In the genomic region with DNA sequence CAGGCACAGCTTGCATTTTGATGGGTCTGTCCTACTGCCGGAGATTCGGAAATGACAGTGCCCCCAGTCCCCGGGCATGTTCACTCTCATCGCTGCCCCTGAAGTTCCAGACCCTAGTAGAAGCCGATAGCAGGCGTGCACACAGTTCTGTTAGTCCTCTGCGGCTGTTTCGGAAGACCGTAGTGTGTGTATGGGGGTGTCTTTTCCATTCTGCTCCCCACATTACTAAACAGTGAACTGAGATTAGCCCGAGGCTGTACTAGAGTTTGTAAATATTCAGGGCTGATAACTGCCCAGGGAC, we compare ENCODE assay signal across 8 mouse cellular contexts. TPM values are rescaled to one million over a fixed set of nuclear protein-coding genes. Genes with fewer than 3 reads are reported as not detected.
DNase-seq lines count a peak whose midpoint lies in the region; ATAC-seq and TF ChIP-seq lines count a peak whose summit lies in the region.

No protein-coding gene starts in this region.

- ATAC-seq in liver, embryonic 11.5 days (replicated peaks; ENCODE audit: low FRiP score) = peak; percentile 33
- ATAC-seq in CD4-positive, CD25-positive, alpha-beta regulatory T cell, adult 4 months = no peak

- DNase-seq in cerebellum, adult 2 months = no peak
- DNase-seq in cerebellum, adult 9-11 months = no peak
- DNase-seq in testis, postnatal 10 days (ENCODE audit: low spot score) = no peak
- DNase-seq in liver, embryonic 11.5 days (ENCODE audit: low spot score) = no peak
- DNase-seq in left cerebral cortex, adult 18-20 months (ENCODE audit: low spot score in 2 of 2) = no peak
- no peak for DNase-seq in left cerebral cortex, postnatal 36 days (ENCODE audit: low spot score in 2 of 2)

- intact Hi-C loops in left cerebral cortex, postnatal 36 days (cut with DNase I) = loop anchor here (5.0 kb wide), 1 partner anchor 73 kb away; the partner anchor contains the start of genes Taf5l and Urb2

- peak overlapping the region; percentile 74 for H3K4me2 ChIP-seq in liver, embryonic 11.5 days

- H3K27me3 ChIP-seq in cerebellum, adult 2 months (ENCODE audit: control insufficient read depth, insufficient read depth, low read length) = no peaks in the 10 kb centered on the region
- H3K27me3 ChIP-seq in testis, adult 2 months (ENCODE audit: control insufficient read depth, insufficient read depth, low read length) = no peaks in the 10 kb centered on the region
- H3K27me3 ChIP-seq in liver, embryonic 11.5 days (replicated peaks; ENCODE audit: control insufficient read depth, insufficient read depth, low read length) = no peaks in the 10 kb centered on the region

- peak overlapping the region; percentile 75 for H3K9ac ChIP-seq in liver, embryonic 11.5 days (ENCODE audit: low read depth, low read length)

- peaks cover 3% of the 10 kb centered on the region; the same call in 1 of the 2 replicates for H3K4me1 ChIP-seq in cerebellum, adult 2 months (ENCODE audit: control insufficient read depth, insufficient read depth, low read length)
- H3K4me1 ChIP-seq in testis, adult 2 months (ENCODE audit: control insufficient read depth, insufficient read depth, low read length) = peaks cover 3% of the 10 kb centered on the region; the same call in 1 of the 2 replicates
- peaks cover 8% of the 10 kb centered on the region for H3K4me1 ChIP-seq in liver, embryonic 11.5 days (replicated peaks; ENCODE audit: control insufficient read depth, insufficient read depth, low read length)

- TF ChIP-seq CTCF in cerebellum, adult 2 months (IDR thresholded peaks at IDR 0.05; ENCODE audit: borderline replicate concordance, insufficient read depth, low read depth, low read length) = no peak
- TF ChIP-seq CTCF in testis, adult 2 months (IDR thresholded peaks at IDR 0.05; ENCODE audit: control insufficient read depth, insufficient read depth, insufficient replicate concordance, low read depth, low read length) = no peak

- no peaks in the 10 kb centered on the region for H3K9me3 ChIP-seq in liver, embryonic 11.5 days (ENCODE audit: control insufficient read depth, low read length)

- 3% methylated on average over 10 of the region's 10 CpGs for whole genome bisulfite sequencing in cerebellum, adult 2 months
- WGBS in liver, embryonic 11.5 days = 1% methylated on average over 10 of the region's 10 CpGs

- TF ChIP-seq POLR2A in cerebellum, adult 2 months (IDR thresholded peaks at IDR 0.05; ENCODE audit: borderline replicate concordance, insufficient read depth, low read length) = no peak
- no peak for TF ChIP-seq POLR2A in testis, adult 2 months (IDR thresholded peaks at IDR 0.05; ENCODE audit: control insufficient read depth, low read depth, low read length)

- H3K4me3 ChIP-seq in cerebellum, adult 2 months (replicated peaks; ENCODE audit: insufficient read depth, low read depth, low read length) = peak overlapping the region; percentile 80
- H3K4me3 ChIP-seq in testis, adult 2 months (ENCODE audit: control insufficient read depth, low read depth, low read length) = peak overlapping the region; percentile 92
- H3K4me3 ChIP-seq in liver, embryonic 11.5 days (ENCODE audit: low read depth, low read length) = peak overlapping the region; percentile 83

- H3K36me3 ChIP-seq in testis, adult 2 months (ENCODE audit: control insufficient read depth, insufficient read depth, low read length) = 0 out of 2 replicates have a peak, but pooled peaks cover 2% of the 10 kb centered on the region
- peaks cover 29% of the 10 kb centered on the region for H3K36me3 ChIP-seq in liver, embryonic 11.5 days (ENCODE audit: control insufficient read depth, insufficient read depth, low read length)

- H3K27ac ChIP-seq in cerebellum, adult 2 months (ENCODE audit: insufficient read depth, low read length) = peak overlapping the region; percentile 75
- peak overlapping the region; percentile 62 for H3K27ac ChIP-seq in testis, adult 2 months (ENCODE audit: control insufficient read depth, insufficient read depth, low read depth, low read length)
- peak overlapping the region; percentile 78 for H3K27ac ChIP-seq in liver, embryonic 11.5 days (ENCODE audit: low read depth, low read length)

RNA-seq across cellular contexts. Expression of gene Nup133, which starts 0.6 kb away (rescaled TPM):
- 21.8 and 23.4 TPM in 2 replicates for polyA plus RNA-seq in cerebellum, adult 2 months (2012; rRNA removed)
- 21.5 and 24.6 TPM in 2 replicates for polyA plus RNA-seq in testis, adult 2 months (2012; rRNA removed)
- 47.4 and 49.3 TPM in 2 replicates for polyA plus RNA-seq in liver, embryonic 11.5 days (2014; fragmentation: Nextera tagmentation; extraction: Ambion mirVana)
- 10 to 100 TPM in 1 of 2 experiments, 1 to 10 TPM in 1; 9.0 to 10.2 TPM for polyA plus RNA-seq in CD4-positive, CD25-positive, alpha-beta regulatory T cell, adult 4 months (2017; shearing (Covaris generic))
- 10 to 100 TPM; 21.7 to 23.5 TPM for total RNA-seq in left cerebral cortex, adult 18-20 months (2021)
- 10 to 100 TPM; 22.0 to 23.4 TPM for total RNA-seq in left cerebral cortex, postnatal 36 days (2021)

RNA-seq across cellular contexts. Expression of gene Abcb10, which starts 33.3 kb away (rescaled TPM):
- 21.0 and 22.0 TPM in 2 replicates for polyA plus RNA-seq in cerebellum, adult 2 months (2012; rRNA removed)
- polyA plus RNA-seq in testis, adult 2 months (2012; rRNA removed) = 2.3 and 2.9 TPM in 2 replicates
- polyA plus RNA-seq in liver, embryonic 11.5 days (2014; fragmentation: Nextera tagmentation; extraction: Ambion mirVana) = 115 and 134 TPM in 2 replicates
- polyA plus RNA-seq in CD4-positive, CD25-positive, alpha-beta regulatory T cell, adult 4 months (2017; shearing (Covaris generic)) = 1 to 10 TPM in 1 of 2 experiments, under 1 TPM in 1; 0.73 to 1.5 TPM
- total RNA-seq in left cerebral cortex, adult 18-20 months (2021) = 10 to 100 TPM; 17.3 to 20.1 TPM
- total RNA-seq in left cerebral cortex, postnatal 36 days (2021) = 10 to 100 TPM; 15.6 to 18.1 TPM

RNA-seq across cellular contexts. Expression of gene Acta1, which starts 55.1 kb away (rescaled TPM):
- 5.7 and 7.3 TPM in 2 replicates for polyA plus RNA-seq in cerebellum, adult 2 months (2012; rRNA removed)
- polyA plus RNA-seq in testis, adult 2 months (2012; rRNA removed) = 0.78 and 15.2 TPM in 2 replicates
- polyA plus RNA-seq in liver, embryonic 11.5 days (2014; fragmentation: Nextera tagmentation; extraction: Ambion mirVana) = 2.5 and 6.7 TPM in 2 replicates
- under 1 TPM in 1 of 2 experiments, not detected in 1; 0.30 TPM for polyA plus RNA-seq in CD4-positive, CD25-positive, alpha-beta regulatory T cell, adult 4 months (2017; shearing (Covaris generic))
- total RNA-seq in left cerebral cortex, adult 18-20 months (2021) = 10 to 100 TPM; 10.2 to 11.9 TPM
- total RNA-seq in left cerebral cortex, postnatal 36 days (2021) = 10 to 100 TPM in 1 of 2 experiments, 1 to 10 TPM in 1; 9.7 to 13.4 TPM
